Mouse (Mus musculus) heart, adult 2 months (tissue): Measurements from ENCODE around the gene Cfap97d2.

ENCODE experiments used
- CTCF ChIP-seq: fragments of 200-600 bp; IDR thresholded peaks from 2 replicates; pipeline ENCODE4 v1.8.1; 2022; ENCODE audit warnings: antibody characterized with exemption, mild to moderate bottlenecking, moderate library complexity
- EP300 ChIP-seq: fragments of 200-500 bp; IDR thresholded peaks from 2 replicates; pipeline ENCODE4 v1.6.1; 2011; ENCODE audit warnings: low read depth, low read length, control low read depth; ENCODE audit not compliant: insufficient read depth
- POLR2A ChIP-seq: fragments of 200-500 bp; IDR thresholded peaks from 2 replicates; pipeline ENCODE4 v1.6.1; 2011; ENCODE audit warnings: mild to moderate bottlenecking, low read depth, low read length, control low read depth; ENCODE audit not compliant: insufficient read depth

GRCm38 (mm10) chr8:13686426-13686825 lies 19.3 kb upstream of the Cfap97d2 start:
- TF ChIP-seq EP300 (no peak), POLR2A (no peak), CTCF (no peak)
